Mouse (Mus musculus): ENCODE data around the gene Thada. TPM values are rescaled to one million over a fixed set of nuclear protein-coding genes. Genes with fewer than 3 reads are reported as not detected.
A peak's percentile ranks its signal among the peaks of the same experiment; 100 is the strongest.

The Thada gene
- total RNA-seq, 2 experiments from 2014 or later: 12.7 to 14.5 TPM

GRCm38 (mm10) chr17:84145826-84146287 lies 320.1 kb downstream of the Thada start:
- intact Hi-C loops (cut with DNase I): no loop called here
- peak in 1 of 2 experiments; percentile 9 for DNase-seq (ENCODE audit: low spot score in 2 of 2)

DNA sequence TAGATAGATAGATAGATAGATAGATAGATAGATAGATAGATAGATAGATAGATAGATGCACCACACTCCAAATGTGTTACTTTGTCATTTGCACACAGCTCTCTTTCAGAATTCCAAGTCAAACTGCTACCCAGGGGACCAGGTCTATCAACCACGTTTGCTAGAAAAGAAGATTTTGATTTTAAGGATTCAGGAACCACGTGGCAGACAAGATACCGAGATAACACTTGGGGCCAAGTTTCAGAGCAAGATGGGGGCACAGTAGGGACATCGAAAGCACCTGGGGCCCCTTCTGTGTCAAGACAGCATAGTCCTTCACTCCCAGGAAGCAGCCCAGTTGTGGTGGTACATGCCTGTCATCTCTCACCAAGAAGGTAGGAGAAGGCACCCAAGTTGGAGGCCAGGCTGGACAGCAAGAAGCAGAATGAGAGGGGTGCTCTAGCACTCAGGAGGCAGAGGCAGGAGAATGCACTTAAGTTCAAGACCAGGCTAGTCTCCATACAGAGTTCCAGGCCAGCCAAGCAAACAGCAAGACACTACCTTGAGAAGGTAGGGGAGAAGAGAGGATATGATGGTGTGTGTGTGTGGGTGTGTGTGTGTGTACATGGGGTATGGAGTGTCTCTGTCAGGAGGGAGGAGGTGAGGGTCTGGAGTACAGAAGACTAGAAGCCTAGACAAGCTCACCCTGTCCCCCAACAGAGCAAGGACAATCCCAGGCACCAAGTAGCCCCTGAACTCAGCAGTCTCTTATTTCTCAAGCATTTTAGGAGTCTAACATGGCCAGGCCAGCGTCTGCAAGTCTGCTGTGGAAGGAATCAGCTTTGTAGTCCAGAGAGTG lies 321.0 kb downstream of the Thada start:
- intact Hi-C loops (cut with DNase I): no loop called here
- DNase-seq (ENCODE audit: low spot score in 2 of 2): no peak

DNA sequence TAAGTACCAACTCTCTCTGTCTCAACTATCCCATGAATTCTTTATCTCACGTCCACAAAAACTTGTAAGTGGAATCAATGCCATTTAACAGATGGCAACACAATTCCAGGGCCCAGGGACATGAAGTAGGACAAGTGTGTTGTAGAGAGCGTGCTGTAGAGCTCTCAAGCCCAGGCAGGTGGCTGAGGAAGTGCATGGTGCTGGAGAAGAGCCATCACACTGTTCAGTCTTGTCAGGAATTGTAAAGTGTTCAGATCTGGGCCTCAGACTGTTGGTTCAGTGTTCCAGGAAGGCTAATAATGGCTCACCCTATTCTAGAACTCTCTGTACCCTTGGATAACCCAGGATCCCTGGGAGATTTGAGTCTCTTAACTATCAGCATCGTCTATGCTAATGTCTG lies 321.9 kb downstream of the Thada start:
- no peak for DNase-seq (ENCODE audit: low spot score in 2 of 2)
- intact Hi-C loops (cut with DNase I): no loop called here

GRCm38 (mm10) chr17:84143219-84143844 lies 322.7 kb downstream of the Thada start:
- intact Hi-C loops (cut with DNase I): no loop called here
- no peak for DNase-seq (ENCODE audit: low spot score in 2 of 2)

- intact Hi-C loops (cut with DNase I): no loop called here
- no peak for DNase-seq (ENCODE audit: low spot score in 2 of 2)
These were observed 324.3 kb downstream of the Thada start for GRCm38 (mm10) chr17:84141691-84142090.

DNA sequence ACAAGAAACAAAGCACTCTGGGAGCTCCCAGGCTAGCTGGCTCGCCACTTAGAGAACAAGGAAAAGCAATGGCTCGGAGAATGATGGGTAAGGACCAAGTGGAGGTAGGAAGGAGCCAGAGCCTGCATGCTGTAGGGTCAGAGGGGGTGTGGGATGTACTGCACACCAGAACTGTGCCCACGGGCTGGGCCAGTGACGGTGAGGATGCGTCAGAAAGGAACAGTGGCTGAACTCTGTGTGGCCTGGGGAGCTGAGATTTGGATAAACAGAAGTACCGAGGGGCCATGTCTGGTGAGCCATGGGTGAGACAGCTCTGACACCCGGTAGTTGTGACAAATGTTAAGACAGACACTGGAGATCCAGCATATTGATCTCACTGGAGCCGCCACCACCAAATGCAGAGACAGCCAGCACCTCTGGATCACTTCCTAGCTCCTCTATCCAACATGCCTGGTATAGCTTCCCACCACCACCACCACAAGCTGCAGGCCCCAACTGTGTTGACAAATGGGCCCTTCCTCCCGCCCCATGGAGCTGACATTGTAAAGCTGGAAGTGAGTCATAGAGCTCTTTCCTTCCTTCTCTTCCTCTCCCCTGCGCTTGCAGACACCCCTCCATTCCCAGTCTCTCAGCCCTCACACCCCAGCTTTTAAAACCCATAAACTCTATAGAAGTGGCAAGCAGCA lies 325.0 kb downstream of the Thada start:
- intact Hi-C loops (cut with DNase I): no loop called here
- DNase-seq (ENCODE audit: low spot score in 2 of 2): peak in 1 of 2 experiments; percentile 20

Other genes with a start within 250 kb of the Thada start
- gene Plekhh2, start 45.7 kb upstream of the Thada start, total RNA-seq (2021): 1 to 10 TPM; 5.0 to 5.4 TPM
- 10 to 100 TPM; 18.5 to 20.4 TPM for gene Dync2li1, start 160.3 kb upstream of the Thada start, total RNA-seq (2021)
- not detected for gene Abcg8, start 210.1 kb upstream of the Thada start, total RNA-seq (2021)
- not detected for gene Abcg5, start 216.8 kb upstream of the Thada start, total RNA-seq (2021)